Mouse (Mus musculus): ENCODE results near the gene Rara. TPM values are rescaled to one million over a fixed set of nuclear protein-coding genes. Genes with fewer than 3 reads are reported as not detected.

The Rara gene
- total and polyA plus RNA-seq, 3 experiments = 4.5 to 13.7 (median 12.1) TPM

DNA sequence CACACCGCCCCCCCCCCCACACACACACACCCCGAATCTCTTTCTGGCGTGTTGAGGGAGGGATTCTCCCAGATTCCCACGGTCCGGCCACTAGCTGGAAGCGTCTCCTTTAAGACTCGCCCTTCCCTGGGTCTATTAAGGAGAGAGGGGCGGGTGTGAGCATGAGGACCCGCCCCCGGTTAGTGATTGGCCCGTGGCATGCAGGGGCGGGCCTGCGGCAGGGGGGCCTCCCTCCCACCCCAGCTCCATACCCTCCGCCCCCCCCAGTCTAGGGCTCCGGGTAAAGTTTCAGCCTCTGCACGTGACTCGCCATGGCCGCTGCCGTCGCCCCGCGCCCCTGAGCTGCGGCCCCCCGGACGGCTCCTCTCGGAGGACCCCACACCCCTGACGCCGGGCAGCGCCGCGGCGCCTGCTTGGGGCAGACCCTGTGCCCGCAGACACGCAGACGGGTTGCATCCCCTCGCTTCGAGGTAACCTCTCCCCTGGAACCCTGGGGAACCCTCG, 9.8 kb downstream of the Rara start:
- peaks cover 2% of the 10 kb centered on the region; the same call in 1 of the 2 replicates for H3K79me2 ChIP-seq (replicated peaks; ENCODE audit: control insufficient read depth, extremely low read depth, insufficient read depth, poor library complexity, severe bottlenecking)
- H3K4me2 ChIP-seq (ENCODE audit: insufficient read depth, low read depth, poor library complexity, severe bottlenecking) = peak overlapping the region; percentile 80
- dilution Hi-C loops (cut with MboI; ENCODE audit: extremely low pct_ligation_motif_present, extremely low pct_unique_long_range_greater_than_20kb, low sequenced_read_pairs) (no loop called here), in situ Hi-C loops (cut with MboI; ENCODE audit: low pct_ligation_motif_present, low pct_unique_long_range_greater_than_20kb, low sequenced_read_pairs) (loop anchor here (5.0 kb wide), 1 partner anchor 35 kb away; no protein-coding TSS in a partner anchor)
- peak overlapping the region; percentile 31 for H3K27ac ChIP-seq (ENCODE audit: insufficient read depth, low read depth)
- H3K27me3 ChIP-seq (replicated peaks) = no peaks in the 10 kb centered on the region
- H3K36me3 ChIP-seq (replicated peaks in 1 of 2; ENCODE audit: control insufficient read depth in 1 of 2, insufficient read depth in 1 of 2, low read length in 1 of 2) = no peaks in the 10 kb centered on the region
- H3K4me3 ChIP-seq (replicated peaks in 1 of 3; ENCODE audit: low read depth in 2 of 3, low read length in 2 of 3, poor library complexity in 1 of 3) = peak overlapping the region; percentile 72 to 90 (median 76)
- H3K9me3 ChIP-seq (replicated peaks; ENCODE audit: low read length) = peaks cover 5% of the 10 kb centered on the region
- peak overlapping the region; percentile 61 for H3K9ac ChIP-seq (ENCODE audit: insufficient read depth, low read depth)
- TF ChIP-seq BHLHE40 (IDR thresholded peaks at IDR 0.05; ENCODE audit: low read depth, low read length) (peak; percentile 97), MAX (IDR thresholded peaks at IDR 0.05; ENCODE audit: low read length) (peak; percentile 51), MEF2A (IDR thresholded peaks at IDR 0.05; ENCODE audit: borderline replicate concordance, low read depth, low read length) (0 out of 2 replicates have a peak, but pooled peaks have one; percentile 5), ETS1 (conservative IDR thresholded peaks at IDR 0.05; ENCODE audit: low read depth, low read length) (no peak), ZC3H11A (IDR thresholded peaks at IDR 0.05; ENCODE audit: low read depth, low read length) (no peak), USF2 (conservative IDR thresholded peaks at IDR 0.05; ENCODE audit: low read depth, low read length) (peak; percentile 36), HCFC1 (IDR thresholded peaks at IDR 0.05; ENCODE audit: low read depth, low read length) (peak; percentile 38; the same call in 1 of the 2 replicates), POLR2AphosphoS2 (IDR thresholded peaks at IDR 0.05; ENCODE audit: low read depth, low read length) (no peak), GABPA (IDR thresholded peaks at IDR 0.05; ENCODE audit: insufficient replicate concordance, low read depth, low read length) (no peak), KAT2A (IDR thresholded peaks at IDR 0.05; ENCODE audit: insufficient replicate concordance, low read length) (no peak), SMC3 (IDR thresholded peaks at IDR 0.05; ENCODE audit: low read depth, low read length) (no peak), RAD21 (IDR thresholded peaks at IDR 0.05; ENCODE audit: low read depth, low read length) (no peak), SIN3A (IDR thresholded peaks at IDR 0.05; ENCODE audit: low read length) (peak; percentile 76; the same call in 1 of the 2 replicates), PAX5 (IDR thresholded peaks at IDR 0.05; ENCODE audit: low read length) (no peak), EP300 (IDR thresholded peaks at IDR 0.05; ENCODE audit: low read length) (no peak), JUND (conservative IDR thresholded peaks at IDR 0.05; ENCODE audit: low read depth, low read length) (no peak), TBP (conservative IDR thresholded peaks at IDR 0.05; ENCODE audit: low read depth, low read length) (no peak), UBTF (IDR thresholded peaks at IDR 0.05; ENCODE audit: low read depth, low read length) (no peak), MXI1 (IDR thresholded peaks at IDR 0.05; ENCODE audit: low read depth, low read length) (peak; percentile 91), ZKSCAN1 (IDR thresholded peaks at IDR 0.05; ENCODE audit: borderline replicate concordance, low read depth, low read length) (no peak), MAFK (IDR thresholded peaks at IDR 0.05; ENCODE audit: insufficient replicate concordance, low read length) (no peak), USF1 (IDR thresholded peaks at IDR 0.05; ENCODE audit: low read depth, low read length) (peak; percentile 82), POLR2A (IDR thresholded peaks at IDR 0.05; ENCODE audit: low read depth, low read length) (peak; percentile 55; the same call in 1 of the 2 replicates), MYC (IDR thresholded peaks at IDR 0.05; ENCODE audit: low read depth, low read length) (0 out of 2 replicates have a peak, but pooled peaks have one; percentile 40), JUN (IDR thresholded peaks at IDR 0.05; ENCODE audit: insufficient read depth, low read depth, low read length) (no peak), NELFE (IDR thresholded peaks at IDR 0.05; ENCODE audit: low read depth, low read length) (peak; percentile 21; the same call in 1 of the 2 replicates), CTCF (conservative IDR thresholded peaks at IDR 0.05 in 1 of 2, IDR thresholded peaks at IDR 0.05 in 1 of 2; ENCODE audit: low read depth in 2 of 2, low read length in 2 of 2) (no peak), RCOR1 (conservative IDR thresholded peaks at IDR 0.05; ENCODE audit: low read depth, low read length) (no peak), ZMIZ1 (IDR thresholded peaks at IDR 0.05; ENCODE audit: low read depth, low read length) (no peak), NRF1 (IDR thresholded peaks at IDR 0.05; ENCODE audit: low read depth, low read length) (no peak), ZNF384 (IDR thresholded peaks at IDR 0.05; ENCODE audit: low read depth, low read length) (no peak), E2F4 (IDR thresholded peaks at IDR 0.05; ENCODE audit: insufficient replicate concordance, low read depth, low read length) (no peak), ELF1 (IDR thresholded peaks at IDR 0.05; ENCODE audit: low read depth, low read length) (peak; percentile 11; the same call in 1 of the 2 replicates), CHD2 (IDR thresholded peaks at IDR 0.05; ENCODE audit: low read length) (no peak; the same call in none of the 2 replicates), CHD1 (IDR thresholded peaks at IDR 0.05; ENCODE audit: low read depth, low read length) (no peak; the same call in 1 of the 2 replicates), TCF12 (IDR thresholded peaks at IDR 0.05; ENCODE audit: low read depth, low read length) (no peak), MAZ (IDR thresholded peaks at IDR 0.05; ENCODE audit: low read depth, low read length) (peak; percentile 91), IRF4 (IDR thresholded peaks at IDR 0.05; ENCODE audit: low read depth, low read length) (peak; percentile 26)
- DNase-seq (ENCODE audit: extremely low read depth) = peak; percentile 92
- H3K4me1 ChIP-seq (ENCODE audit: control insufficient read depth in 1 of 2, insufficient read depth in 2 of 2) = peaks cover 27 to 59% of the 10 kb centered on the region in 2 experiments

All from CH12.LX (cell line).